Mouse (Mus musculus) erythroblast, adult 5-6 weeks (primary cell): ENCODE results near the gene Ptcd2. TPM values are rescaled to one million over a fixed set of nuclear protein-coding genes. Genes with fewer than 3 reads are reported as not detected.

Experiments used
- ATAC-seq: replicated peaks from 2 replicates; pipeline ENCODE4 v1.8.0; 2016; ENCODE audit warnings: moderate number of reproducible peaks, mild to moderate bottlenecking, moderate TSS enrichment, inconsistent platforms; ENCODE audit not compliant: poor library complexity, low FRiP score, severe bottlenecking
- total RNA-seq, 2 experiments: library from RNA; stranded (forward) in 1 of 2; stranded (reverse) in 1 of 2; fragments of 150-400 nt in 1 of 2; fragments of 200-764, 138-1000 nt in 1 of 2; gene quantifications; 2 replicates each; pipeline versions ENCODE4 v1.2.3 to v1.2.4; 2015 to 2017; ENCODE audit warnings: low replicate concordance in 2 of 2

Gene Ptcd2
- total RNA-seq, 2 experiments from 2014 or later = 5.6 to 10.0 TPM

- no peak for ATAC-seq
These were observed 36.1 kb downstream of the Ptcd2 start for GRCm38 (mm10) chr13:99308393-99308792.

- no peak for ATAC-seq
These were observed 36.6 kb downstream of the Ptcd2 start for GRCm38 (mm10) chr13:99307930-99308359.

- no peak for ATAC-seq
These were observed 38.3 kb downstream of the Ptcd2 start for GRCm38 (mm10) chr13:99306164-99306563.

- no peak for ATAC-seq
These were observed 39.3 kb downstream of the Ptcd2 start for GRCm38 (mm10) chr13:99305186-99305585.

GRCm38 (mm10) chr13:99304365-99304764, 40.1 kb downstream of the Ptcd2 start:
- no peak for ATAC-seq

- ATAC-seq = no peak
These were observed 40.7 kb downstream of the Ptcd2 start for GRCm38 (mm10) chr13:99303846-99304245.

GRCm38 (mm10) chr13:99299921-99300320, 44.6 kb downstream of the Ptcd2 start:
- ATAC-seq = no peak

- no peak for ATAC-seq
These were observed 50.3 kb downstream of the Ptcd2 start for GRCm38 (mm10) chr13:99294176-99294575.

GRCm38 (mm10) chr13:99290766-99291165, 53.7 kb downstream of the Ptcd2 start:
- no peak for ATAC-seq

GRCm38 (mm10) chr13:99287786-99288185, 56.7 kb downstream of the Ptcd2 start:
- no peak for ATAC-seq

GRCm38 (mm10) chr13:99287207-99287606, 57.3 kb downstream of the Ptcd2 start:
- ATAC-seq = no peak

- ATAC-seq = no peak
These were observed 59.3 kb downstream of the Ptcd2 start for GRCm38 (mm10) chr13:99285241-99285640.

- no peak for ATAC-seq
These were observed 59.9 kb downstream of the Ptcd2 start for GRCm38 (mm10) chr13:99284400-99285160.

- ATAC-seq = no peak
These were observed 60.6 kb downstream of the Ptcd2 start for GRCm38 (mm10) chr13:99283916-99284315.

GRCm38 (mm10) chr13:99282961-99283360, 61.5 kb downstream of the Ptcd2 start:
- no peak for ATAC-seq

- no peak for ATAC-seq
These were observed 65.2 kb downstream of the Ptcd2 start for GRCm38 (mm10) chr13:99279351-99279750.

- no peak for ATAC-seq
These were observed 66.0 kb downstream of the Ptcd2 start for GRCm38 (mm10) chr13:99278511-99278910.

GRCm38 (mm10) chr13:99277521-99277920, 67.0 kb downstream of the Ptcd2 start:
- no peak for ATAC-seq

GRCm38 (mm10) chr13:99272046-99272445, 72.5 kb downstream of the Ptcd2 start:
- no peak for ATAC-seq
